Mouse (Mus musculus) lung, postnatal 0 days (tissue): ENCODE data around the gene Hist1h4d.
"Not testable (repeated sequence)": the region's sequence is repeated elsewhere in the genome, so short reads cannot be mapped to it uniquely, and the experiment has no call there.

Experiments
- CTCF ChIP-seq: IDR thresholded peaks from 2 replicates; pipeline ENCODE4 v1.5.1; 2016; ENCODE audit warnings: antibody characterized with exemption, mild to moderate bottlenecking
- EP300 ChIP-seq: IDR thresholded peaks from 2 replicates; pipeline ENCODE4 v1.6.1; 2016; ENCODE audit warnings: antibody characterized with exemption, mild to moderate bottlenecking, control low read depth

DNA sequence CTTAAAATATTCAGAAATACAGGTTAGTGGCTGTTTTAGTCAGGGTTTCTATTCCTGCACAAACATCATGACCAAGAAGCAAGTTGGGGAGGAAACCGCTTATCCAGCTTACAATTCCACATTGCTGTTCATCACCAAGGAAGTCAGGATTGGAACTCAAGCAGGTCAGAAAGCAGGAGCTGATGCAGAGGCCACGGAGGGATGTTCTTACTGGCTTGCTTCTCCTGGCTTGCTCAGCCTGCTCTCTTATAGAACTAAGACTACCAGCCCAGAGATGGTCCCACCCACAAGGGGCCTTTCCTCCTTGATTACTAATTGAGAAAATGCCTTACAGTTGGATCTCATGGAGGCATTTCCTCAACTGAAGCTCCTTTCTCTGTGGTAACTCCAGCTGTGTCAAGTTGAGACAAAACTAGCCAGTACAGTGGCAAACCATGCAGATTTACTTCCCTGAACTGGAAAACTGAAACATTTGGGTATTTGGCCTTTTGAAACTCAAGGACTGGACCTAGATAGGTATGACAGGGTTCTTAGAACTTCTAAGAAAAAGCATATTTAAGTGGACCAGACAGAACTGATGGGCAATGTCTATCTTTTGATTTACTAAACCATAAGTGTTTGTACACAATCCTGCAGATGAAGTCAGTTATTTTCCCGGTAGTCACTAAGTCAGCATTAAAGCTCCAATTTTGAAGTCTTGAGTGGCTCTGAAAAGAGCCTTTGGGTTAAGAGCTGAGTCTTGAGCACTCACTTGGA is 39.0 kb upstream of the Hist1h4d start:
- not testable (repeated sequence) for TF ChIP-seq EP300, CTCF
